Mouse (Mus musculus): Measurements from ENCODE around the gene Cct3.
"Not testable (repeated sequence)": the region's sequence is repeated elsewhere in the genome, so short reads cannot be mapped to it uniquely, and the experiment has no call there.

DNA sequence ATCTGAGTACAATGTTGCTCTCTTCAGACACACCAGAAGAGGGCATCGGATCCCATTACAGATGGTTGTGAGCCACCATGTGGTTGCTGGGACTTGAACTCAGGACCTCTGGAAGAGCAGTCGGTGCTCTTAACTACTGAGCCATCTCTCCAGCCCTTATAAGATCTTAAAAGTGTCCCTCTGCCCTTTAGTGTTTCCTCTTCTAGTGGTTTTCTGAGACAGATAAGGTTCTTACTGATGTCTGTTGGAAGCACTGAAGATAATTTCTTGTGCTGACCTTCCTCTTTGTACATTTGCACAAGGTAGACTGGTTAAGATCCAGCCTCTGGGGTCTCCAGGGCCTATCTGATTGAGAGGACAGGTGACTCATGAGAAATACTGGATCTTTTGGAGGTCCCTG is 25.6 kb upstream of the Cct3 start:
- TF ChIP-seq CTCF, EP300 (IDR thresholded peaks at IDR 0.05; ENCODE audit: low read depth): not testable (repeated sequence)
